Mouse (Mus musculus): ENCODE results near the gene Zfp51. TPM values are rescaled to one million over a fixed set of nuclear protein-coding genes. Genes with fewer than 3 reads are reported as not detected.
"Not testable (repeated sequence)": the region's sequence is repeated elsewhere in the genome, so short reads cannot be mapped to it uniquely, and the experiment has no call there.

Zfp51 gene
- 0.69 and 1.3 TPM in 2 replicates for polyA plus RNA-seq (2012; rRNA removed)

DNA sequence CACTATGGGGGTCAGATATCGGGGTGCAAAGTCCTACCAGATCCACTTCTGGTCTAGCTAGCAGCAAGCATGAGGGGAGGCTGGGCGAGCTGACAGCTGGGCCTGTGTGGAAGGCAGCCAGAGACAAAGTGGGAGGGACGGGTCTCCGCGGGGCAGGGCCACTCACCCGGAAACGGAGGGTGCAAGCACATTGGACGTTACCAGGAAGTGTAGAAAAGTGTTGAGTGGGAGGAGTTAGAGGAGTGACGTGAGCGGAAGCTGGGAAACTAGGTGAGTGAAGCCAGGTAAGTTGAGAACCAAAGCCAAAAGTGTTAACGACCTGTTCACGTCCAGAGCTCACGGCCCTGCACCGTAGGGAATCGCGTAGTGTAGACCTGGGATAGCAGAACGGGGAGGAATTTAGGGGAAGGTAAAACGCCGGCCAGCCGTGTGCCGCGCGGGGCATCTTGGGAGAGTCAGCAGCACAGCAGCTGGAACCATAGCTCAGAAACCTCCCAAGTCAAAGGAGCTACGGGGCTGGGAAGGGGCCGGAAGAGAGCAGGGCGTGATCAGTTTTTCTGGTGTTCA, at the start of gene Zfp51:
Zfp51 (plus strand) TSS at position 237 of the 567 bp plus-strand sequence.
- peak; percentile 93 for DNase-seq
- Histone ChIP-seq H3K4me3 (replicated peaks; ENCODE audit: extremely low read depth, low read depth, low read length) (peak within 1 kb of the TSS; percentile 69), H3K4me1 (ENCODE audit: control insufficient read depth, insufficient read depth, low read length) (0 out of 2 replicates have a peak, but pooled peaks cover 3% of the 10 kb centered on the region)
- TF ChIP-seq POLR2A (IDR thresholded peaks at IDR 0.05; ENCODE audit: borderline replicate concordance, extremely low read depth, low read depth, low read length) (peak; percentile 72; the same call in 1 of the 2 replicates), CTCF (IDR thresholded peaks at IDR 0.05; ENCODE audit: insufficient read depth, low read length) (no peak)
- WGBS: under 1% methylated on average over 26 of the region's 26 CpGs

DNA sequence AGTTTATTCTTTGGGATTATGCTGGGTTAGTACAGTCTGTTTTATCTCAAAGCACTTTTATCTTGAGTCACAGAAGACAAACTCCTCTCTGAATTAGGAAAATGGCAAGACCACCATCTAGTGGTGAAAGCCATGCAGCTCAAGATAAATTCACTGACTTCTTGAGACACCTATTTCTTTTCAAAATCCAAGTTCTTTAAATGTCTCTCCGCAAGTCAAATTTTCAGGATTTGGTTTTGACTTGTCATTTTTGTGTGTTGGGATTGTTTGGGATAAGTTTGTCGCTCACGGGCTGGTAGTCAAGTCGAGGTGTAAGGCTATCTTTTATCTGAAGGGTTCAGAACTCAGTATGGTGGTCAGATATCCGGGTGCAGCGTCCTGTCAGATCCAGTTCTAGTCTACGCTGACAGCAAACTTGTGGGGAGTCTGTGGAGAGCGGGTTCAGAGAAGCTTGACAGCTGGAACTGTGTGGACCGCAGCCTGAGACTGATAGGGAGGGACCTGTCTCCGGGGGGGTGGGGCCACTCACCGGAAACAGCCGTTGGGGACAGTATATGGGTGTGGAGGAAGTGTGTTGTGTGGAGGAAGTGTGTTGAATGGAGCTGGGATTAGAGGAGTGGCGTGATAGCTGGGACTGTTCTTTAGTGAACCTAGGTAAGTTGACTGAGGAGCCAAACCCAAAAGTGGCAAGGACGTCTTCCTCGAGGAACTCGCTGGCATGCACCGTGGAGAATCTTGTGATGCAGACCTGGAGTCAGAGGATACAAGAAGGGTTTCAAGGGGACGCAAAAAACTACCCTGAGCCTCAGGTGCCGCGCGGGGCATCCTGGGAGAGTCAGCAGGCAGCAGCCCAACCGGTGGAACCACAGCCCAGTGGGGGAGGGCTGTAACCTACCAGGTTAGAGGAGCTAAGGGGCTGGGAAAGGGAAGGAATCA, 27.2 kb upstream of the Zfp51 start, which contains the start of gene Zfp54:
Zfp54 (plus strand) TSS at position 564 of the 936 bp plus-strand sequence.
- peak; percentile 67 for DNase-seq
- TF ChIP-seq POLR2A (IDR thresholded peaks at IDR 0.05; ENCODE audit: borderline replicate concordance, extremely low read depth, low read depth, low read length): no peak
- peak; percentile 56 for TF ChIP-seq CTCF (IDR thresholded peaks at IDR 0.05; ENCODE audit: insufficient read depth, low read length)
- H3K4me1 ChIP-seq (ENCODE audit: control insufficient read depth, insufficient read depth, low read length): no peaks in the 10 kb centered on the region
- peak within 1 kb of the TSS; percentile 92 for H3K4me3 ChIP-seq (replicated peaks; ENCODE audit: extremely low read depth, low read depth, low read length)
- WGBS: under 1% methylated on average over 22 of the region's 22 CpGs

DNA sequence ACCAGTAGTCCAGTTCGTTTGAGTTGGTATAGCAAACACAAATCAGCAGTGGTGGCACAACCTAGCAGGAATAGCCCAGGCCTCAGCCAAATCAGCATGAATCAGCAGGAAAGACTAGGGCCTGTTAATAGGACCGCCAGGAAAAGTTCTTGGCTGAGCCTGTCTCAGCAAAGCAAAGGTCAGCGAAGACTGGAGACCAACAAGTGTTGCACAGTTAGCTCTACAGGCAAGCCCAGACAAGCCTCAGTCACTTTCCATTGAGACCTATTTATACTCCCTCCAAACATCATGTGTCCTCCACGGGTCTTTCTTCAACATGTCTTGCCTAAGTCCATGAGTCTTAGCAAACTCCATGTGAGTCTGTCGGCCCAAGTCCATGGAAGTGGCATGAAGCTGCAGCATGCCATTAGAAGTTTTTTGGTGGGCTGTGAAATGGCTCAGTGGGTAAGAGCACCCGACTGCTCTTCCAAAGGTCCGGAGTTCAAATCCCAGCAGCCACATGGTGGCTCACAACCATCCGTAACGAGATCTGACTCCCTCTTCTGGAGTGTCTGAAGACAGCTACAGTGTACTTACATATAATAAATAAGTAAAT, 11.3 kb upstream of the Zfp51 start:
- DNase-seq; H3K4me1 ChIP-seq (ENCODE audit: control insufficient read depth, insufficient read depth, low read length); H3K4me3 ChIP-seq (replicated peaks; ENCODE audit: extremely low read depth, low read depth, low read length): not testable (repeated sequence)
- WGBS: 71% methylated on average over 9 of the region's 9 CpGs

DNA sequence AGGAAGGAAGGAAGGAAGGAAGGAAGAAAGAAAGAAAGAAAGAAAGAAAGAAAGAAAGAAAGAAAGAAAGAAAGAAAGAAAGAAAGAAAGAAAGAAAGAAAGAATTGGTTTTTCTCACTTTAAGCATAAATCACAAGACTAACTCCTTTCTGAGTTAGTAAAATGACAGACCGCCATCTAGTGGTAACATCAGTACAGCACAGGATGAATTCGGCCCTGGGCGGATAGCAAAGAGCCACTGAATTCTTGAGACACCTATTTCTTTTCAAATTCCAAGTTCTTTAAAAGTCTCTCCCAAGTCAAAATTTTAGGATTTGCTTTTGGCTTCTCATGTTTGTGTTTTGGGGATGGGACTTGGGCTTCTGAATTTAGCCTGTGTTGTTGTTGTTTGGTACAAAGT, 505 bp upstream of the Zfp51 start:
- no peak for DNase-seq
- TF ChIP-seq POLR2A (IDR thresholded peaks at IDR 0.05; ENCODE audit: borderline replicate concordance, extremely low read depth, low read depth, low read length) (no peak), CTCF (IDR thresholded peaks at IDR 0.05; ENCODE audit: insufficient read depth, low read length) (peak; percentile 41; the same call in 1 of the 2 replicates)
- Histone ChIP-seq H3K4me3 (replicated peaks; ENCODE audit: extremely low read depth, low read depth, low read length) (peak overlapping the region; percentile 69), H3K4me1 (ENCODE audit: control insufficient read depth, insufficient read depth, low read length) (0 out of 2 replicates have a peak, but pooled peaks cover 3% of the 10 kb centered on the region)
- 0% methylated on average over 3 of the region's 3 CpGs for WGBS

DNA sequence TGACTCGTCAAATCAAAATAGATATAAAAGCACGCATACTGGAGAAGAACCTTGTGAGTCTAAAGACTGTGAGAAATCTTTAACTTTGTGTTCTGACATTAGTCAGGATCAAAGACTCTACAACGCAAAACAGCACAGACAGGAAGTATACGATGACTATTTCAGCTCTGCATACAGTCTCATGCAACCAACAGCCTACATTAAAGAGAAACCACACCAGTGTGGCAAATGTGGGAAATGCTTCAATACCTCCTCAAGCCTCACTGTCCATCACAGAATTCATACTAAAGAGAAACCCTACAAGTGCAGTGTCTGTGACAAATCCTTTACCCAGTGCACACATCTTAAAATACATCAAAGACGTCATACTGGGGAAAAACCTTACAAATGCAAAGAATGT, 13.4 kb downstream of the Zfp51 start:
- no peak overlapping the region for H3K4me3 ChIP-seq (replicated peaks; ENCODE audit: extremely low read depth, low read depth, low read length)
- no peak for DNase-seq
- H3K4me1 ChIP-seq (ENCODE audit: control insufficient read depth, insufficient read depth, low read length): no peaks in the 10 kb centered on the region
- 81% methylated on average over 5 of the region's 5 CpGs for WGBS
- TF ChIP-seq POLR2A (IDR thresholded peaks at IDR 0.05; ENCODE audit: borderline replicate concordance, extremely low read depth, low read depth, low read length) (no peak), CTCF (IDR thresholded peaks at IDR 0.05; ENCODE audit: insufficient read depth, low read length) (no peak)

DNA sequence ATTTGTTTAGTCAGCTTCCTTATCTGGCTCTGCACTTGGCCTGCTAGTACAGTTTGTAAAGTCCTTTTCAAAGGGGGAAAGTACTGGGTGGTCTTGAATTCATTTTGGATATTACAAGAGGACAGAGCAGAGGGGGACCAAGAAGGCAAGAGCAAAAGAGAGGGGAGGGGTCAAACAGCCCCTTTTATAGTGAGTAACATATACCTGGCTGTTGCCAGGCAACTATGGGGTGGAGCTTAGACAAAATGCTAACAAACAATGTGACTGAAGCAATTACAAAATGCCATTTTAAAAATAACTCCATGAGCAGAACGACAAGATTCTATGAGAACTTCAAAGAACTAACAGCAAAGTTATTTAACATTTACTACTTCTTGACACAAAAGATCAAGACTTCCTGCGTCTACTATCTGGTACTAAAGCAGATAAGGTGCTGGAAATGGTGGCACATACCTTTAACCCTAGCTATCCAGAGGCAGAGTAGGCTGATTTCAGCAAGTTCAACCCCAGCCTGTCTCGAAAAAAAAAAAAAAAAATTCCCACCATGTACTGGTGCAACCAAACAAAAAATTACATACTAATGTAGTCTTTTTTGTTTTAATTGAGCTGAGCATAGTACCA, 22.0 kb downstream of the Zfp51 start:
- no peak for TF ChIP-seq CTCF (IDR thresholded peaks at IDR 0.05; ENCODE audit: insufficient read depth, low read length)
- no peak for TF ChIP-seq POLR2A (IDR thresholded peaks at IDR 0.05; ENCODE audit: borderline replicate concordance, extremely low read depth, low read depth, low read length)
- H3K4me1 ChIP-seq (ENCODE audit: control insufficient read depth, insufficient read depth, low read length): peaks cover 6% of the 10 kb centered on the region
- WGBS: 41% methylated on average over 3 of the region's 3 CpGs
- no peak overlapping the region for H3K4me3 ChIP-seq (replicated peaks; ENCODE audit: extremely low read depth, low read depth, low read length)
- no peak for DNase-seq

DNA sequence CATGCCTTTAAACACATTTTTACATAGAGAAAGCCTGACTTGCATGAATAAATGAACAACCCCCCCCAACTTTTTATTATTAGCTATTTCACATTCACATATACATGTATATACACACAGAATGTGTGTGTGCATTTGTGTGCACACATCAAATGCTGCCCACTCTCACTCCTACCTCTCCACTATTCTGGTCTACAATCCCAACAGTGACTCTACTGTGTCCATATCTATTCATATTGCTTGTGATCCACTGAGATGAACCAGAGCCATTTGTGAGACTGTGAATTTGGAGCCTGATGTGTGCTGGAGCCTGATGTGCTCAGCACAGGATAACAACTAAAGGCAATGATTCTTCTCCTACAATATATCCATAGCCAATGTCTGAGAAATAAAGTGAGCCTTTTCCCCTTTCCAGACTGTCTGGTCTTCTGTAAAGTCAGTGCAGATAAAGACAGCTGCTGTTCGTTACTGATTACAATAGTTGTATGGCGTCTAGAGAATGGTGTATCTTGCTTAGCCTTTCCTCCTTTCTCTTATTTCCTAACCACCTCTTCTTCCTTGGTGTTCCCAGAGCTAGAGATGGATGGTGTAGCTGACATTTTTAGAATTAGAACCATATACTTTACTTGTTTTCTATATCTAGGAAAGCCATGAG, 22.6 kb downstream of the Zfp51 start:
- no peak for DNase-seq
- Histone ChIP-seq H3K4me1 (ENCODE audit: control insufficient read depth, insufficient read depth, low read length) (peaks cover 6% of the 10 kb centered on the region), H3K4me3 (replicated peaks; ENCODE audit: extremely low read depth, low read depth, low read length) (no peak overlapping the region)
- 60% methylated on average over 2 of the region's 2 CpGs for WGBS
- TF ChIP-seq POLR2A (IDR thresholded peaks at IDR 0.05; ENCODE audit: borderline replicate concordance, extremely low read depth, low read depth, low read length) (no peak), CTCF (IDR thresholded peaks at IDR 0.05; ENCODE audit: insufficient read depth, low read length) (no peak)

DNA sequence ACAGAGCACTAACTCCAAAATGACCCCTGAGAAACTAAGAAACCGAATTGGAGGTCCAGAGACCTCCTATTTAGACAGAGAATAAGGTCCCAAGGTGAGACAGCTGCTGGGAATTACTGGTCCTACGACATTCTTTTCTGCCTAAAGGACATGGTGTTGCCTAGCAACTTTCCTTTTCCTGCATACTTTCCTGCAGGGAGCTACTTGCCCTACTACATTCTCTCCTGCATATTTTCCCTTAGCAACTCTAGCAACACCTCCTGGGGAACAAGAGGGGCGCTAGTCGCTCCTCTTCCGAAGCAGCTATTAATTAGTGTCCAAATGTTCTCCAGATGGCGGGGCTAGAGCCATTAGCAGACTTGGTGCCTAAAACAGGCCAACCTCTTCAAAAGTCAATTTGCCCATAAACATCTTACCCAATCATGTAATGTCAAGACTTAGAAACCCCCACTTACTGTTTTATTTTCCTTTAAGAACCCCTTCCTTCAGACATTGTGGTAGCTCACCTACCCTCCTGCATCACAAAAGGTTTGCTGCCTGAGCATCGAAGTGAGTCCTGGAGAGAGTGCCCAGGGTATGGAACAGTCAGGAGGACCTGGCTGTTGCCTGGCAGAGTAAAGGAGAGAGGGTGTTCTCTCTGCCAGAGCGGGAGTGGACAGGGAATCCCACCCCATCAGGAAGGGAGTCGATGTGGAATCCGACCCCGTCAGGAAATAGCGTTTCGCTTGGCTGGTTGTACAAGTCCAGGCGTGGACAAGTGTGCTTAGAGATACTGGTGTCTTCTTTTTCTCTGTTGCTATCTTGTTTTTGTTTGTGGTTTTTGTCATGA, 23.4 kb downstream of the Zfp51 start:
- peak; percentile 45 for DNase-seq
- 27% methylated on average over 14 of the region's 14 CpGs for WGBS
- no peak for TF ChIP-seq CTCF (IDR thresholded peaks at IDR 0.05; ENCODE audit: insufficient read depth, low read length)
- TF ChIP-seq POLR2A (IDR thresholded peaks at IDR 0.05; ENCODE audit: borderline replicate concordance, extremely low read depth, low read depth, low read length): no peak

DNA sequence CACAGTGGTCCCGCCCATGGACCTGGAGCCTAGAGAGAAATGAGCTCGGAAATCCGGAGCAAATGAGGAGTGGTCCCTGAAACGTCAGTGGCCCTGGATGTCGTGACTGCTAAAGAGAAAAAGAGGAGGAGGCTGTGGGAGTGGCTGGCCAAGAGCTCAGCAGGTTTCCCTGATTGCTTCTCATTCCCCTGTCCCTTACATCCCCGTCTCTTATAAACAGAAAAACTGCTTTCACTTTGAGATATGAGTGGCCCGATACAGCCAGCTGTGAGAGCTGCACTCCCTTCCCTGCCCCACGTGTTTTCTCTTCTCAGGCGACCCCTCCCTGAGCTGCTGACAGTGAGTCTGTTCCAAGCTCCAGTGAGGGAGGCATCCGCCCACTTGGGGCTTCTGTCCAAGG, 24.6 kb downstream of the Zfp51 start:
- Histone ChIP-seq H3K4me1 (ENCODE audit: control insufficient read depth, insufficient read depth, low read length) (peaks cover 11% of the 10 kb centered on the region), H3K4me3 (replicated peaks; ENCODE audit: extremely low read depth, low read depth, low read length) (peak overlapping the region; percentile 11)
- 2% methylated on average over 10 of the region's 10 CpGs for WGBS
- DNase-seq: peak; percentile 45

More for the DNA sequence above, 23.4 kb downstream of the Zfp51 start:
- peak overlapping the region; percentile 13 for H3K4me3 ChIP-seq (replicated peaks; ENCODE audit: extremely low read depth, low read depth, low read length)
- peaks cover 10% of the 10 kb centered on the region for H3K4me1 ChIP-seq (ENCODE audit: control insufficient read depth, insufficient read depth, low read length)

DNA sequence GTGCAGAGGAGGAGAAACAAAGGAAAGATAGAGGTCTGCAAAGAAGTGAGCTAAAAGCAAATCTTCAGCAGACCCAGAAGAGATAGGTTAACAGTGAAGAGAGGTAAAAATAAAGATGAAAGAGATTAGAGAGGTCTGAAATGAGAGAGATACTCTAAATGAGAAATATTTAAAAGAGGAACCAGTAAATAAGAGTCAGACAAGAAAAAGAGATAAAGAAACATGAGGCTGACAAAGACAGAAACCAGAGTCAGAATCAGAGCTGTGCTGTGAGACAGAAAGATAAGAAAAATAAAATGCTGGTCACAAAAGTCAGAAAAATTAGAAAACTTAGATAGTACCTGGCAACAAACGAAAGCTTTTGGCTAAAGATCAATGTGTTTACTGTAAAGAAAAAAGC, 25.1 kb downstream of the Zfp51 start:
- H3K4me1 ChIP-seq (ENCODE audit: control insufficient read depth, insufficient read depth, low read length): peaks cover 11% of the 10 kb centered on the region
- H3K4me3 ChIP-seq (replicated peaks; ENCODE audit: extremely low read depth, low read depth, low read length); DNase-seq: not testable (repeated sequence)
- WGBS: 64% methylated on average over 1 of the region's 1 CpGs

DNA sequence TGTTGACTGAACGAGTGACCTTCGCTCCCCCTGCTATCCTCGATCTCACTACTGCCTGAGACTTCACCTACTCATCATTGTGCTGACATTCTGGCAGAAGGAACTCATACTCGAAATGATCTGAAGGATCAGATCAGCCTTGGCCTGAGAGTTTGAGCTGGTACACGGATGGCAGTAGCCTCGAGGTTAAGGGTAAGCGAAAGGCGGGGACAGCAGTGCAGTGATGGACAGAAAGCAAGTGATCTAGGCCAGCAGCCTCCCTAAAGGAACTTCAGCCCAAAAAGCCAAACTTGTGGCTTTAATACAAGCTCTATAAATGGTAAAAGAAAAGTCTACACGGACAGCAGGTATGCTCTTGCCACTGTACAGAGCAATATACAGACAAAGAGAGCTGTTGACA, 26.2 kb downstream of the Zfp51 start:
- H3K4me1 ChIP-seq (ENCODE audit: control insufficient read depth, insufficient read depth, low read length): peaks cover 11% of the 10 kb centered on the region; the same call in 1 of the 2 replicates
- not testable (repeated sequence) for H3K4me3 ChIP-seq (replicated peaks; ENCODE audit: extremely low read depth, low read depth, low read length)
- WGBS: 39% methylated on average over 5 of the region's 9 CpGs

DNA sequence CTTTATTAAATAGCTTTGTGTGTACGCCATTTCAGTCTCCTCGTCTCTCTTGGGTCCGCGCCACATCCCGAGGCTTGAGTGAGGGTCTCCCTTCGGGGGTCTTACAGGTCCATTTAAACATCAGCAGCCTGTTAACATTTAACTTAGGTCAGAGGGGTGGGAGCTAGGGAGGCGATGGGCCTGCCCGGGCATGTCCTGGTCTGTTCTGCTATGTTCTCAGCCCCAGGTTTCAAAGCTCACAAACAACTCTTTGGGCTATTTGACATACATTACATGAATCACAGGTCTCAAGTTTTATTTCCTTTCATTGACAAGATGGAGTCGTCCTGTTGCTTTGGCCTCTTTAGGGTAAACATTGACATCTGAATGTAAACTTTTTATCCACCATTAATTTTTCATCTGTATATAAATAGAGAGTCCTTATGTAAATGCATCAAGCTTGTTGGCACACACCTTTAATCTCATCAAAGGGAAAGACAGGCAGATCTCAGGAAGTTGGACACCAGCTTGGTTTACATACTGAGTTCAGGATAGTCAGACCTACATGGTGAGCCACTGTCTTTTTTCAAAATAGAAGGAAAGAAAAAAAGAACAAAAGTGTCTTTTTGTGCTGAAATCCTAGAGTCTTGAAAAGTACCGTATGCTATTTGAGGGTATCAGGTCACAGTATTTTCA, 28.1 kb downstream of the Zfp51 start:
- not testable (repeated sequence) for H3K4me3 ChIP-seq (replicated peaks; ENCODE audit: extremely low read depth, low read depth, low read length); DNase-seq; H3K4me1 ChIP-seq (ENCODE audit: control insufficient read depth, insufficient read depth, low read length)
- 59% methylated on average over 10 of the region's 10 CpGs for WGBS

More for the DNA sequence above, 26.2 kb downstream of the Zfp51 start:
- not testable (repeated sequence) for DNase-seq
